Mouse (Mus musculus) central nervous system, embryonic 11.5 days (tissue): ENCODE results near the gene C1qbp. TPM values are rescaled to one million over a fixed set of nuclear protein-coding genes. Genes with fewer than 3 reads are reported as not detected.

Source experiments
- polyA plus RNA-seq: library from polyadenylated mRNA; depleted of rRNA; stranded (reverse); fragments of >200 nt; gene quantifications from 2 replicates; pipeline ENCODE4 v1.2.3, GENCODE M21; 2012; rRNA removed

The C1qbp gene
- 156 and 169 TPM in 2 replicates for polyA plus RNA-seq

GRCm38 (mm10) chr11:70982557-70983228 is at the start of gene C1qbp:
C1qbp (minus strand) TSS chr11:70983026.

GRCm38 (mm10) chr11:71019201-71020068 is 36.6 kb upstream of the C1qbp start, which contains the start of the genes Mis12 and Derl2:
Mis12 (plus strand) TSS chr11:71019611.
Derl2 (minus strand) TSS chr11:71019841.

GRCm38 (mm10) chr11:71004316-71004773 is 21.5 kb upstream of the C1qbp start, which contains the start of gene Dhx33:
Dhx33 (minus strand) TSS chr11:71004437.

GRCm38 (mm10) chr11:70969821-70970559 is 12.8 kb downstream of the C1qbp start, which contains the start of the genes Nup88 and Rpain:
Nup88 (minus strand) TSS chr11:70969973.
Rpain (plus strand) TSS chr11:70970213.

Other genes with a start within 250 kb of the C1qbp start
- 4.8 and 5.2 TPM in 2 replicates for gene Zfp3, start 218.8 kb downstream of the C1qbp start, polyA plus RNA-seq
- gene Scimp, start 170.4 kb downstream of the C1qbp start, polyA plus RNA-seq, result 0.05 TPM in 1 of 2 replicates, not detected in the other
- 19.7 and 22.9 TPM in 2 replicates for gene Rabep1, start 138.2 kb downstream of the C1qbp start, polyA plus RNA-seq
- gene Nup88, start 13.1 kb downstream of the C1qbp start, polyA plus RNA-seq, result 136 and 205 TPM in 2 replicates
- 65.4 and 101 TPM in 2 replicates for gene Rpain, start 12.8 kb downstream of the C1qbp start, polyA plus RNA-seq
- 19.2 and 29.2 TPM in 2 replicates for gene Dhx33, start 21.4 kb upstream of the C1qbp start, polyA plus RNA-seq
- gene Mis12, start 36.6 kb upstream of the C1qbp start, polyA plus RNA-seq, result 37.1 and 38.8 TPM in 2 replicates
- gene Derl2, start 36.8 kb upstream of the C1qbp start, polyA plus RNA-seq, result 17.4 and 27.6 TPM in 2 replicates
- gene 6330403K07Rik, start 50.5 kb upstream of the C1qbp start, polyA plus RNA-seq, result 196 and 211 TPM in 2 replicates
- gene Nlrp1a, start 161.7 kb upstream of the C1qbp start, polyA plus RNA-seq, result 0.04 TPM in 2 replicates
- 0.06 TPM in 2 replicates for gene Nlrp1b, start 247.7 kb upstream of the C1qbp start, polyA plus RNA-seq